Mouse (Mus musculus) megakaryocyte, embryonic 14.5 days (primary cell): ENCODE data around the gene Psmg1.

Experiments used
- FLI1 ChIP-seq: IDR thresholded peaks from 2 replicates; pipeline ENCODE4 v1.6.1; 2012; ENCODE audit warnings: low read length, inconsistent platforms, mixed read lengths
- GATA1 ChIP-seq: IDR thresholded peaks from 3 replicates; pipeline ENCODE4 v1.6.1; 2012; ENCODE audit warnings: mixed read lengths, low read length, inconsistent platforms, borderline replicate concordance

DNA sequence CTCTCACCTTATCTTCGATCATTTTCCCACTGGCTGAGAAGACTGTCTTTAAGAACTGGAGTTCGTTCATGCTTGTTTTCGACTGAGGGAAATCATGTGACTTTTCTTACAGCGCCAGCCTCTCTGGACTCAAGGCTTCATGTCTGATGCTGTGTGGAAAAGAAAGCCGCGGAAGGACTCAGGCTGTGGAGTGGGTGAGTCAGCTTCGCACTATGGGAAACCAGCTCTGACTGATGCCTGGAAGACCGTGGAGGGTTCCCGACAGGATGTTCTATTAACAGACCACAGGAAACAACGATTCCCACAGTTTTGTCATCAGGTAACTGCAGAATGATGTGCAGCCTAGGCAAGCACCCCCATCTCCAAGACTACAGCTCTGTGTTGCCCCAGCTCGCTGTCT lies 23.3 kb downstream of the Psmg1 start:
- TF ChIP-seq GATA1 (no peak), FLI1 (no peak)
